Mouse (Mus musculus): Measurements from ENCODE around the gene Irf5.

DNA sequence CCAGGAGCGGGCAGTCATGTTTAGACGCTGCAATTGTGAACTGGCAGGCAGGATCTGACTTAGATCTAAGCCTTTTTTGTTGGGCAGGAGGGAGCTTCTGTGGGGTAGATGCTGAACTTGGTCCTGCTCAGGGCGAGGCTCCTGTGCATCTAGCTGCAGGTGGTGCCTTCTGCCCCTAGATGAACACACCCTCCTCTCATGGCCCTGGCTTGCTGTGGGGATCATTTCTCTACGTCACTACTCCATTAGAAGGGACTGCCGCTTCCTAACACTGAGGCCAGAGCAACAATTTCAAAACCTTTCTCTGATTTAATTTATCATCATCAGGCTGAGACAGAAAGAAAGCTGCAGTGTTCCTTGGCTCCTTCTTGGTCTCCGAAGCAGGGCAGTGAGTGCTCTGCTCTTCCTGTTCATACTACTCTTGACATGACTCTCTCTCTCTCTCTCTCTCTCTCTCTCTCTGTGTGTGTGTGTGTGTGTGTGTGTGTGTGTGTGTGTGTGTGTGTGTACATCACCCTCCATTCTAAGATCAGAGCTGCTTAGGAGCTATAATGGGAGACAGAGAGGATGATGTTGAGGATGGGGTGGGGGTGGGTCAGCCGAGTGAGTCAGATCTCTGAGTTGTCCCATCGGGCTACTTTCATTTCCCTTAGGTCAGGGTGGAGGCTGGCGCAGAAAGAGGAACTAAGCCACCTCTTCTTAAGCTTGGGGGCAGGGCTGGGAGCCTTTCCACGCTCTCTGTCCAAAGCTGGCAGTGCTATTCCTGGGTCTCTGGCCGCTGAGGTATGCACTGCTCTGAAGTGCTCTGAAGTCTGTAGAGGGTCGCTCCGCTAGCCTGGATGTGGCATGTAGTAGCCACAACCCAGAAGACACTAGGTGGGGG is 2.4 kb downstream of the Irf5 start:
- TF ChIP-seq CTCF (IDR thresholded peaks at IDR 0.05; ENCODE audit: low read depth), result no peak
- TF ChIP-seq EP300 (IDR thresholded peaks at IDR 0.05; ENCODE audit: low read depth), result no peak

All from liver, embryonic 14.5 days (tissue).